Mouse (Mus musculus): ENCODE measurements around the gene Iqcg. TPM values are rescaled to one million over a fixed set of nuclear protein-coding genes. Genes with fewer than 3 reads are reported as not detected.

The Iqcg gene
- total RNA-seq, 2 experiments from 2014 or later: 0.15 TPM; not detected in 1

GRCm38 (mm10) chr16:32992158-32992557, 63.9 kb downstream of the Iqcg start:
- no peak for ATAC-seq (ENCODE audit: poor library complexity, severe bottlenecking)

GRCm38 (mm10) chr16:32984631-32985030, 71.4 kb downstream of the Iqcg start:
- ATAC-seq (ENCODE audit: poor library complexity, severe bottlenecking): no peak

DNA sequence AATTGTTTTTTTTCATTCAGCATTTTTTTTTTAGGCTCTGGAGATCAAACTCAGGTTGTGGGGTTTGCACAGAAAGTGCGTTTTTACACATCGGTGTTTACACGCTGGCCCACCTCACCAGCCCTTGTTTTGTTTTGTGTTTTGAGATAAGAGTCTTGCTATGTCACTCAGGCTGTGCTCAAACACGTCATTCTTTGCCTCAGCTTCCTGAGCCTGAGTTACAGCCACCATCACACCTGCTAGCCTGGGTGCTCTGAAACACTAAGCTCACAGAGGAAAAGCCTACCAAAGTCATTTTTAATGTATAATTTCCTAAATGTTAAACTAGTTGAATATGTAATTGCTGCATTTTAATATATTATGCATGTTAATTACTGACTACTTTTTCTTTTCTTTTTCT, 74.6 kb downstream of the Iqcg start:
- no peak for ATAC-seq (ENCODE audit: poor library complexity, severe bottlenecking)

DNA sequence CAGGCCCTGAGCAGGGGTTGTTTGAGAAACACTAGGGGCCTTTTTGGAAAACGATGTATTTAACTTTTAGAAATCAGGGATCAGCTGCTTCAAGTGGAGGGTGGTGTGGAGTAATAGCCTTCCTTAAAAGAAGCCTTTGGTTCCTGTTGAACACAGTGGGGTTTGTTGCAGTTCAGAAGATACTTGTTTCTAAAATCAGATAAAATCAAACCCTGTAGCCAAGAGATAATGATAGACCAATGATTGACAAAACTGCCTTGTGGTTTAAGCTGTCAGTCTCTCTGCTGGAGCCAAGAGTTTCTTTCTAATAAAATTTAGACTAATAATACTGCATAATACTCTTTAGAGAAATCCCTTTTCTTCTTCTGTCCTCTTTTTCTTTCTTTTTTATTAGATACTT, 75.8 kb downstream of the Iqcg start:
- no peak for ATAC-seq (ENCODE audit: poor library complexity, severe bottlenecking)

GRCm38 (mm10) chr16:32973047-32973446, 83.0 kb downstream of the Iqcg start:
- ATAC-seq (ENCODE audit: poor library complexity, severe bottlenecking): no peak

- ATAC-seq (ENCODE audit: poor library complexity, severe bottlenecking): peak; percentile 43; the same call in 1 of the 2 replicates
Observed at GRCm38 (mm10) chr16:32972535-32972934, 83.5 kb downstream of the Iqcg start.

Other genes with a start within 250 kb of the Iqcg start
- not detected in 2 replicates for gene Smbd1, start 245.7 kb downstream of the Iqcg start, total RNA-seq (2015)
- gene Smbd1, start 245.7 kb downstream of the Iqcg start, total RNA-seq (2017): not detected in 2 replicates
- 23.1 and 26.1 TPM in 2 replicates for gene Fyttd1, start 178.7 kb downstream of the Iqcg start, total RNA-seq (2015)
- gene Fyttd1, start 178.7 kb downstream of the Iqcg start, total RNA-seq (2017): 24.1 and 35.0 TPM in 2 replicates
- gene Rubcn, start 178.5 kb downstream of the Iqcg start, total RNA-seq (2015): 12.4 and 18.8 TPM in 2 replicates
- gene Rubcn, start 178.5 kb downstream of the Iqcg start, total RNA-seq (2017): 22.8 and 22.9 TPM in 2 replicates
- gene Lrch3, start 142.1 kb downstream of the Iqcg start, total RNA-seq (2015): 24.5 and 34.7 TPM in 2 replicates
- 23.9 and 35.6 TPM in 2 replicates for gene Lrch3, start 142.1 kb downstream of the Iqcg start, total RNA-seq (2017)
- gene Rpl35a, start 235 bp upstream of the Iqcg start, total RNA-seq (2015): 1,940 and 2,009 TPM in 2 replicates
- 1,458 and 1,666 TPM in 2 replicates for gene Rpl35a, start 235 bp upstream of the Iqcg start, total RNA-seq (2017)
- gene Lmln, start 6.3 kb upstream of the Iqcg start, total RNA-seq (2015): 1.4 and 1.6 TPM in 2 replicates
- gene Lmln, start 6.3 kb upstream of the Iqcg start, total RNA-seq (2017): 2.2 and 2.6 TPM in 2 replicates
- gene Osbpl11, start 128.9 kb upstream of the Iqcg start, total RNA-seq (2015): 17.2 and 18.4 TPM in 2 replicates
- gene Osbpl11, start 128.9 kb upstream of the Iqcg start, total RNA-seq (2017): 29.1 and 30.0 TPM in 2 replicates
- gene Snx4, start 195.2 kb upstream of the Iqcg start, total RNA-seq (2015): 61.0 and 61.8 TPM in 2 replicates
- gene Snx4, start 195.2 kb upstream of the Iqcg start, total RNA-seq (2017): 76.8 and 88.0 TPM in 2 replicates

Data from megakaryocyte, adult 5-6 weeks (primary cell).